Comparison of ENCODE assay signal across 26 mouse cellular contexts in genomic region chr1:32092994-32093665, GRCm38 (mm10).
DNase-seq lines count a peak whose midpoint lies in the region; ATAC-seq lines count a peak whose summit lies in the region.
"Had no signal": no experiment of that assay in that cellular context is flagged by ENCODE, and none has a peak within 500 bp of the region (broad histone marks: within the 10 kb centered on the region; RNA-seq: fewer than 3 reads in every experiment).

No protein-coding gene starts in this region.

- no peak overlapping the region for H3K9ac ChIP-seq in forebrain, embryonic 16.5 days (replicated peaks; ENCODE audit: low read depth, low read length)
- no peak overlapping the region for H3K9ac ChIP-seq in forebrain, embryonic 12.5 days
- no peak overlapping the region for H3K9ac ChIP-seq in hindbrain, embryonic 16.5 days (ENCODE audit: low read depth, low read length)
- no peak overlapping the region for H3K9ac ChIP-seq in hindbrain, embryonic 13.5 days
- H3K9ac ChIP-seq in midbrain, embryonic 16.5 days (ENCODE audit: low read depth, low read length), result no peak overlapping the region
- H3K9ac ChIP-seq in midbrain, embryonic 11.5 days (ENCODE audit: low read length), result no peak overlapping the region
- H3K9ac ChIP-seq: forebrain, embryonic 15.5 days; heart, embryonic 12.5 days; kidney, embryonic 15.5 days; limb, embryonic 13.5 days; liver, embryonic 12.5 days; liver, postnatal 0 days; stomach, embryonic 15.5 days had no signal

- H3K27me3 ChIP-seq in forebrain, embryonic 16.5 days (replicated peaks; ENCODE audit: control insufficient read depth, insufficient read depth, low read length), result no peaks in the 10 kb centered on the region
- no peaks in the 10 kb centered on the region for H3K27me3 ChIP-seq in forebrain, embryonic 12.5 days
- no peaks in the 10 kb centered on the region for H3K27me3 ChIP-seq in hindbrain, embryonic 16.5 days (replicated peaks; ENCODE audit: control insufficient read depth, insufficient read depth, low read length)
- H3K27me3 ChIP-seq in hindbrain, embryonic 13.5 days, result no peaks in the 10 kb centered on the region
- no peaks in the 10 kb centered on the region for H3K27me3 ChIP-seq in midbrain, embryonic 16.5 days (ENCODE audit: control insufficient read depth, insufficient read depth, low read depth, low read length)
- H3K27me3 ChIP-seq in midbrain, embryonic 11.5 days (ENCODE audit: control insufficient read depth, insufficient read depth, low read length), result no peaks in the 10 kb centered on the region
- H3K27me3 ChIP-seq: forebrain, embryonic 15.5 days; heart, embryonic 12.5 days; kidney, embryonic 15.5 days; limb, embryonic 13.5 days; liver, embryonic 12.5 days; megakaryocyte, embryonic 14.5 days; stomach, embryonic 15.5 days had no signal

- H3K4me2 ChIP-seq in forebrain, embryonic 16.5 days (ENCODE audit: low read length), result no peak overlapping the region
- H3K4me2 ChIP-seq in forebrain, embryonic 12.5 days, result no peak overlapping the region
- no peak overlapping the region for H3K4me2 ChIP-seq in hindbrain, embryonic 16.5 days (ENCODE audit: low read length)
- no peak overlapping the region for H3K4me2 ChIP-seq in hindbrain, embryonic 13.5 days
- no peak overlapping the region for H3K4me2 ChIP-seq in midbrain, embryonic 16.5 days (ENCODE audit: low read length)
- no peak overlapping the region for H3K4me2 ChIP-seq in midbrain, embryonic 11.5 days
- H3K4me2 ChIP-seq: forebrain, embryonic 15.5 days; heart, embryonic 12.5 days; kidney, embryonic 15.5 days; limb, embryonic 13.5 days; liver, embryonic 12.5 days; stomach, embryonic 15.5 days had no signal

- 54% methylated on average over 1 of the region's 1 CpGs for WGBS in forebrain, embryonic 16.5 days
- 78% methylated on average over 1 of the region's 1 CpGs for WGBS in forebrain, embryonic 12.5 days
- WGBS in hindbrain, embryonic 16.5 days, result 59% methylated on average over 1 of the region's 1 CpGs
- WGBS in hindbrain, embryonic 13.5 days, result 71% methylated on average over 1 of the region's 1 CpGs
- WGBS in midbrain, embryonic 16.5 days, result 39% methylated on average over 1 of the region's 1 CpGs
- WGBS in midbrain, embryonic 11.5 days, result 56% methylated on average over 1 of the region's 1 CpGs

- no peaks in the 10 kb centered on the region for H3K4me1 ChIP-seq in forebrain, embryonic 16.5 days (replicated peaks; ENCODE audit: control insufficient read depth, insufficient read depth, low read length)
- H3K4me1 ChIP-seq in forebrain, embryonic 12.5 days, result no peaks in the 10 kb centered on the region
- no peaks in the 10 kb centered on the region for H3K4me1 ChIP-seq in hindbrain, embryonic 16.5 days (ENCODE audit: control insufficient read depth, insufficient read depth, low read depth, low read length)
- H3K4me1 ChIP-seq in hindbrain, embryonic 13.5 days (replicated peaks), result no peaks in the 10 kb centered on the region
- no peaks in the 10 kb centered on the region for H3K4me1 ChIP-seq in midbrain, embryonic 16.5 days (ENCODE audit: control insufficient read depth, insufficient read depth, low read length)
- H3K4me1 ChIP-seq in midbrain, embryonic 11.5 days (ENCODE audit: control insufficient read depth, insufficient read depth, low read length), result no peaks in the 10 kb centered on the region
- H3K4me1 ChIP-seq: forebrain, embryonic 15.5 days; heart, embryonic 12.5 days; kidney, embryonic 15.5 days; limb, embryonic 13.5 days; liver, embryonic 12.5 days; megakaryocyte, embryonic 14.5 days; stomach, embryonic 15.5 days had no signal

- H3K36me3 ChIP-seq in forebrain, embryonic 16.5 days (ENCODE audit: control insufficient read depth, insufficient read depth), result no peaks in the 10 kb centered on the region
- no peaks in the 10 kb centered on the region for H3K36me3 ChIP-seq in forebrain, embryonic 12.5 days (replicated peaks)
- no peaks in the 10 kb centered on the region for H3K36me3 ChIP-seq in hindbrain, embryonic 16.5 days (ENCODE audit: control insufficient read depth, insufficient read depth, low read length)
- H3K36me3 ChIP-seq in hindbrain, embryonic 13.5 days, result no peaks in the 10 kb centered on the region
- no peaks in the 10 kb centered on the region for H3K36me3 ChIP-seq in midbrain, embryonic 16.5 days (ENCODE audit: control insufficient read depth, insufficient read depth, low read length)
- H3K36me3 ChIP-seq in midbrain, embryonic 11.5 days (ENCODE audit: control insufficient read depth, insufficient read depth, low read length), result no peaks in the 10 kb centered on the region
- H3K36me3 ChIP-seq: forebrain, embryonic 15.5 days; heart, embryonic 12.5 days; kidney, embryonic 15.5 days; limb, embryonic 13.5 days; liver, embryonic 12.5 days; stomach, embryonic 15.5 days had no signal

- no peaks in the 10 kb centered on the region for H3K9me3 ChIP-seq in forebrain, embryonic 16.5 days (ENCODE audit: control insufficient read depth, low read length)
- H3K9me3 ChIP-seq in forebrain, embryonic 12.5 days, result no peaks in the 10 kb centered on the region
- H3K9me3 ChIP-seq in hindbrain, embryonic 16.5 days (ENCODE audit: control insufficient read depth, low read length), result no peaks in the 10 kb centered on the region
- no peaks in the 10 kb centered on the region for H3K9me3 ChIP-seq in hindbrain, embryonic 13.5 days
- H3K9me3 ChIP-seq in midbrain, embryonic 16.5 days (replicated peaks; ENCODE audit: control insufficient read depth, low read length, poor library complexity, severe bottlenecking), result no peaks in the 10 kb centered on the region
- no peaks in the 10 kb centered on the region for H3K9me3 ChIP-seq in midbrain, embryonic 11.5 days (ENCODE audit: control insufficient read depth, low read length)
- H3K9me3 ChIP-seq: forebrain, embryonic 15.5 days; heart, embryonic 12.5 days; kidney, embryonic 15.5 days; limb, embryonic 13.5 days; liver, embryonic 12.5 days; megakaryocyte, embryonic 14.5 days; stomach, embryonic 15.5 days had no signal

- DNase-seq in midbrain, embryonic 11.5 days (ENCODE audit: low spot score, missing footprints), result no peak
- peak; percentile 9 for DNase-seq in retina, postnatal 1 day
- no peak for DNase-seq in gastrocnemius, postnatal 14 days
- DNase-seq: adrenal gland, postnatal 25 days; cerebellum, adult 9-10 months; gastrocnemius, postnatal 25 days; heart, adult 18-20 months; heart, postnatal 4 days; kidney, adult 18-20 months; kidney, postnatal 25 days; liver, postnatal 0 days; lung, postnatal 4 days; right cerebral cortex, postnatal 25 days had no signal

- intact Hi-C loops in gastrocnemius, postnatal 14 days (cut with DNase I; ENCODE audit: low total_unique reads), result no loop called here

- H3K27ac ChIP-seq in forebrain, embryonic 16.5 days (ENCODE audit: low read length), result no peak overlapping the region
- H3K27ac ChIP-seq in forebrain, embryonic 12.5 days, result no peak overlapping the region
- no peak overlapping the region for H3K27ac ChIP-seq in hindbrain, embryonic 16.5 days (ENCODE audit: low read depth, low read length)
- H3K27ac ChIP-seq in hindbrain, embryonic 13.5 days, result no peak overlapping the region
- H3K27ac ChIP-seq in midbrain, embryonic 16.5 days (ENCODE audit: low read length), result no peak overlapping the region
- H3K27ac ChIP-seq in midbrain, embryonic 11.5 days (ENCODE audit: low read depth, low read length), result no peak overlapping the region
- H3K27ac ChIP-seq: forebrain, embryonic 15.5 days; kidney, embryonic 15.5 days; limb, embryonic 13.5 days; liver, embryonic 12.5 days; stomach, embryonic 15.5 days had no signal

- H3K4me3 ChIP-seq in forebrain, embryonic 16.5 days (replicated peaks; ENCODE audit: low read length), result no peak overlapping the region
- H3K4me3 ChIP-seq in forebrain, embryonic 12.5 days (replicated peaks), result no peak overlapping the region
- H3K4me3 ChIP-seq in hindbrain, embryonic 16.5 days (ENCODE audit: low read length), result no peak overlapping the region
- no peak overlapping the region for H3K4me3 ChIP-seq in hindbrain, embryonic 13.5 days
- H3K4me3 ChIP-seq in midbrain, embryonic 16.5 days (ENCODE audit: low read depth, low read length), result no peak overlapping the region
- no peak overlapping the region for H3K4me3 ChIP-seq in midbrain, embryonic 11.5 days (ENCODE audit: low read depth, low read length)
- H3K4me3 ChIP-seq: erythroblast, embryonic 14.5 days; forebrain, embryonic 15.5 days; heart, embryonic 12.5 days; kidney, embryonic 15.5 days; limb, embryonic 13.5 days; liver, embryonic 12.5 days; megakaryocyte, embryonic 14.5 days; stomach, embryonic 15.5 days had no signal

- ATAC-seq in forebrain, embryonic 16.5 days, result peak; percentile 52; the same call in 1 of the 2 replicates
- no peak for ATAC-seq in forebrain, embryonic 12.5 days (ENCODE audit: low FRiP score)
- ATAC-seq in hindbrain, embryonic 16.5 days, result peak; percentile 50; the same call in 1 of the 2 replicates
- ATAC-seq in hindbrain, embryonic 13.5 days (ENCODE audit: low FRiP score), result no peak
- 0 out of 2 replicates have a peak, but pooled peaks have one; percentile 25 for ATAC-seq in midbrain, embryonic 16.5 days
- no peak for ATAC-seq in midbrain, embryonic 11.5 days (ENCODE audit: low FRiP score)
- ATAC-seq: forebrain, embryonic 15.5 days; liver, embryonic 12.5 days; liver, postnatal 0 days had no signal

Comparison
In these comparisons a context has a peak if more than half of its experiments do, and no peak if none do; other contexts are left out.
1. ATAC-seq: peak in forebrain, embryonic 16.5 days (single experiment), hindbrain, embryonic 16.5 days (single experiment) and midbrain, embryonic 16.5 days (single experiment); none in forebrain, embryonic 12.5 days (single experiment), hindbrain, embryonic 13.5 days (single experiment) and midbrain, embryonic 11.5 days (single experiment).